Mouse (Mus musculus): ENCODE data around the gene Tbc1d22a.

The Tbc1d22a gene

DNA sequence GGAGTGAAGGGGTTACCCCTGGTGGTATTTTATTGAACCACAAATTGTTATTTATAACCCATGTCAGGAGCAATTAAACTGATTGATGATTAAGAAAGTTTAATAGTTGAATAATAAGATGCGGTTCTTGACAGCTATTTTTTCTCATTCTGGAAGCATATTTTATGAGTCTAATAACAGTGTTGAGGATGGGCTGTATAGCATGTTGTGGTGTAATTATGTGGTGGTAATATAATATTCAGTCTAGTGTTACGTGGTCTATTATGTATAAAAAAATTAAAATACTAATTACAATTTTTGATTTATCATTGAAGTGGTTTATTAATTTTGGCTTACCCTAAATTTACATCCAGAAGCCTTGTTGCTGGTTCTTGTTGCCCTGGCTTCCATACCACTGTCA is 125.5 kb downstream of the Tbc1d22a start:
- no peak for DNase-seq (ENCODE audit: low spot score)

- no peak for DNase-seq (ENCODE audit: low spot score)
These were observed 126.5 kb downstream of the Tbc1d22a start for GRCm38 (mm10) chr15:86340766-86341165.

DNA sequence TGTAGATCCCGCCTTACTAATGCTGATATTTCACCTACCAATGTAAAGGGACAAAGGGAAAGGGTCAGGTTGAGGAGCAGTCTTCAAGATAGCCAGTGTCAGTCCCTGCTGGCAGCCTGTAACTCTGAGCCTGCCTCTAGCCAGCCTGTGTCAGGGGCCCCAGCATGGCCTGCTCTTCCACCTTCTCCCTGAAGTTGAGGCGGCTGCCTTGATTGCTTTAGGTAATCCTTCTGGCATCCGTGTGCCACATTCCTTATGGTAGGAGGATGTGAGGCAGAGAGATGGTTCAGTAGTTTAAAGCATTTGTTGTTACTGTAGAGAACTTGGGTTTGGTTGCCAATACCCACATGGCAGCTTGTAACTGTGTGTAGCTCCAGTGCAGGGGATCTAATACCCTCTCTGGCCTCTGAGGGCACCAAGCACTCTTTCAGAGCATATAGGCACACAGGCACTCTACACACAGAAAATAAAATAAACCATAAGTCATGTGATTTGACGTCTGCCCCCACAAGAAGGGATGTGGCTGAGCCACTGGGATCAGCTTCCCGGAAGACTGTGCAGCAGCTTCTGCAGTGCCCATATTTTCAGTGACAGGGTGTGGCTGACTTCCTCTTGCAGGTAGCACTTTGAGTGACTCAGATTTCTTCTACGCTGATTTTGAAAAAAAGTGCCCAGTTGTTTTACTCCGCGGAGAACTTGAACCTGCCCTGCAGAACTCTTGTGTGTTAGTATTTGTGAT is 128.5 kb downstream of the Tbc1d22a start:
- no peak for DNase-seq (ENCODE audit: low spot score)

GRCm38 (mm10) chr15:86344906-86345331 is 130.7 kb downstream of the Tbc1d22a start:
- no peak for DNase-seq (ENCODE audit: low spot score)

DNA sequence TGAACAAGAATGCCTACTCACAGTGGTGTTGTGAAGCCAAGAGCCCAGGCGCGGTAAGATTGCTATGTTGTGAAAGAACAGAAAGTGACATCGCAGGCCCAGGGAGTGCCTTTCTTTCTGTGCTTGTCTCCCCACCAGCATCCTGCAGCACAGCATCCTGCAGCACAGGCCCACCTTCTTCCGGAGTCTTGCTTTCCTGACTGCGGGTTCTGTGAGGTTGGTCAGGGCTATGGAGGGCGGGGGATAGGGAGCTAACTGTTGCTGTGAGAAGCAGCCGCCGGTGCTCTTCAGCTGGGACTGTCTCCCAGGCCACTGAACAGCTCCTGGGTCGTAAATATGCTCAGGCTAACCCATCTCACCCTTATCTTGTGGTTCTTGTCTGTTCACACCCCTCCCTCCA is 131.6 kb downstream of the Tbc1d22a start:
- DNase-seq (ENCODE audit: low spot score): no peak

DNA sequence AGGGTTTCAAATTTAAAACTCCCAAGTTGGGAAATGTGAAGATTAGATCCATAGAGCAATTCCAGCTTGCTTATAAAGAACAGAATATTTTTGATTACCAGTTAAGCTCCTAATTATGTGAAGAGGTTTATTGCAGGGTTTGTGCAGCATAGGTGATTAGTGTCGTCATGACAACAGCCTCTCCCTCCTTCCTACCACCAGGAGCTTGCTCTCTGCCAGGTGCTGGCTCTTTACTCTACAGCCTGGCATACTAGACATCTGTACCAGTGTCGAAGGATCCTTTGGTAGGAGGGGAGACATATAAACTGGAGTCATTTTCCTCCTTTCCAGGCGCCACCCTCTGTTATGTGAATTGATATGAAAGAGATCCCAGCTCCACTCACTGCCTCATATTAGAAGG is 132.3 kb downstream of the Tbc1d22a start:
- no peak for DNase-seq (ENCODE audit: low spot score)

DNA sequence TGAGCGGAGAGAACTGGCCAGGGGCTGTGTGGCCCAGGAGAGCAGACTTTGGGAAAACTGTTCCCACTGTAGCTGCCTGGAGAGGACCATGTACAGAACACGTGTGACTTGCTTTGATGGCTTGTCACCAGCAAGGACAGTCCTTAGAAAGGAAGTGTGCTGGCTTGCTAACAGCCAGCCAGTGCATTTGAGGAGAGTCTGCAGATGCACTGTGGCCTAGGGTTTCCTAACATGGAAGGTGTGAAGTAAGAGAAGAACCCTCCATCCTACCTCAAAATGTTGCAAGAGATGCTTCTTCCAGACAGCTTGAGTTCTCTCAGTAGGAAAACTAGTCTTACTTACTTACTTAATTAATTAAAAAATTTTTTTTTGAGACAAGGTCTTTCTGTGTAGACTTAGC is 140.7 kb downstream of the Tbc1d22a start:
- no peak for DNase-seq (ENCODE audit: low spot score)

DNA sequence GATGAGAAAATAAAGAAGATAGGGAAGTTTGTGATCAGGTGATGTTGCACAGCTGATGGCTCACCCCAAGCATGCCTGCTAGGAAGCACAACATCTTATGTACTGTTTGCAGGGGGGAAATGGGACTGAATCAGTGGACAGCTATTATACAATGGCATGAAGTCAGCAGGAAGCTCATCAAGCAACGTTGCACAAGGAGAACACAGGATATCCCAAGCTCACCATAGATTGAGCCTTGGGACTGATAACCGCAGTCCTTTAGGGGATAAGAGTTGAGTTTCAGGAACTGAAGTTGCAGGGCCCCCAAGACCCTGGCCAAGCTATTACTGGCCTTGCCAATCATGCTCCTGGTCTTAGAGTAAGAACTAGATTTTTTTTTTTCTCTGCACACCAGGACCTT is 141.6 kb downstream of the Tbc1d22a start:
- DNase-seq (ENCODE audit: low spot score): no peak

DNA sequence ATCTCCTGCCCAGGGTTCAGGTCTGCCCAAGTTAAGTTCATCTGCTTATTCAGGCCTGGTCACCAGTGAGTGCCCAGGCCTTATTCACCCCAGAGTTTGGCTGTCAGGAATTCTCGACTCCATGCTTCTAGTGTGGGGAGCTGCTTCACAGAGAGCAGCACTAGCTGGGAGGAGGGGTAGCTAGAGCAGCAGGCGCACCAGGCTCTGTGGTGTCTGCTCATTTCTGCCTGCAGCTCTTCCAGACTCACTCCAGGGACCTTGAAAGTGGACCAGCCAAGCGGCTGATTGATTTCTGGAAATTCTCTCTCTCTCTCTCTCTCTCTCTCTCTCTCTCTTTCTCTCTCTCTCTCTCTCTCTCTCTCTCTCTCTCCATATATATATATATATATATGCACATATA is 146.1 kb downstream of the Tbc1d22a start:
- DNase-seq (ENCODE audit: low spot score): no peak

- DNase-seq (ENCODE audit: low spot score): no peak
These were observed 148.3 kb downstream of the Tbc1d22a start for GRCm38 (mm10) chr15:86362306-86363150.

DNA sequence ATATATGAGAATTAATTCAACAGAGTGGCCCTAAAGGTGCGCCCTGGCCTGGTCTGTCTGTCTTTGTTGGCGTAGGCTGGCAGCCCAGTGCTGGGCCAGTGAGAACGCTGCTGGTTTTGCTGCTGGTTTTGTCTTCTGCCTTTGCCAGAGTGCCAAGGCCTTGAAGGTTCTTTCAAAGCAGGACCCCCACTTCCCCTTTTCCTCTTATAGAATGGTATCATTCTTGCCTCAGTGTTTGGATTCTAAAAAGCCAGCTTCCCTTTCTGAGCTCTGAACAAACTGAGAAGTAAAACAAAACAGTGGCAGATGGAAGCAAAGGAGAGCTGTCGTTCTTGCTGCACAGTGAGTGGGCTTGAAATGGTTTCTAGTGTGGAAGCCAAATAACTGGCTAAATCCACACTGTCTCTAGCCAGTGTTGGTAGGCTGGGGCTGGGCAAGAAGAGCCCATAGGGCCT is 149.6 kb downstream of the Tbc1d22a start:
- no peak for DNase-seq (ENCODE audit: low spot score)

DNA sequence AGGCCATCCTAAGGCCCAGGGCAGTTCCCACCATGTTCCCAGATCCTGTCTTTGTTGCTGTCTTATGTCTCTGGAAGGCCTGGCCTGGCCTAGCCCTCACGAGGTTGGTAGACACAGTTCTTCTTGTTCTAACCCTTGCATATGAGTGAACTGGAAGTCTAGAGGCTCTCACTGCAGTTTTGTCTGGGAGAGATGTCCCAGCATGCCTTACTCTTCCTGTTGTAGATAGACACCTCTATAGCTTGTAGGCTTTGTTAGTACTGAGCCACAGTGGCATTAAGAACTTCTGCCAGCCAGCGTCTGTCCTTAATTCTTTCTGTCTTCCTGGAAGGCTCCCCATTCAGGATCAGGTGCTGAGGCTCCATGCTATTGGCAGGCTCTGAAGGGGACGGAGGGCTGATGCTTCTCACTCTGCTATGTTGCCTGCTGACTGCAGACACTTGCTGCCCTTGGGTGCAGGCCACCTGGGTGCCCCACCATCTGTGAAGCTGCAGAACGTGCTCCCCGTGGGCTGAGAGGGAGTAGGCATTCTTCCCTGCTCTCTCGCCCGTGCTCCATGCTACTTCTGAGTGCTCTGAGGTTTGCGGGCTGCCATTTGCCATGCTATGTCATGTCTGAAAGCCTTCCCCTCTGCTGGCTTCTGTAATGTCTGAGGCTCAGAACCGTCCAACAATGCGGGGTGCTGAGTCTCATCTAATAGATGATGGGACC is 150.8 kb downstream of the Tbc1d22a start:
- DNase-seq (ENCODE audit: low spot score): no peak

DNA sequence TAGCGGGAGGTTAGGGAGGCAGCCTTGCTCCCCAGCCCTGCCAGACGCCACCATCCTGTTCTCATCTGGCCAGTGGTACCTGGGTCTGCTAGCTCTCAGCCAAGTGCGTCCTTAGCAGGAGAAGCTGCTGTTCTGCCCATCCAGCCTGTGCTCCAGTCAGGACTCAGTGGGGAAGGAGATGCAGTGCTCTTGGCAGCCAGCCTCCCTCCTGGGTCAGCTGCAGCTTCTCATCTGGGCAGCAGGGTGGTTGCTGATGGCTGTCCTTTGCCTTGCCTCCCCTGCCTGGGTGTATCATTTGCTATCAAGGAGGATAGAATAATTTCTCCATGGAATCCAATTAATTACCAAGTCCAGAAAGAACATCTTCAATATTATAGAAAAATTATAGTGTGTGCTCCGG is 152.5 kb downstream of the Tbc1d22a start:
- DNase-seq (ENCODE audit: low spot score): no peak

- DNase-seq (ENCODE audit: low spot score): no peak
These were observed 153.0 kb downstream of the Tbc1d22a start for GRCm38 (mm10) chr15:86367247-86367646.

GRCm38 (mm10) chr15:86370846-86371245 is 156.6 kb downstream of the Tbc1d22a start:
- DNase-seq (ENCODE audit: low spot score): no peak

GRCm38 (mm10) chr15:86375262-86375661 is 161.0 kb downstream of the Tbc1d22a start:
- DNase-seq (ENCODE audit: low spot score): no peak

GRCm38 (mm10) chr15:86375860-86376394 is 161.7 kb downstream of the Tbc1d22a start:
- no peak for DNase-seq (ENCODE audit: low spot score)

- DNase-seq (ENCODE audit: low spot score): no peak
These were observed 169.0 kb downstream of the Tbc1d22a start for GRCm38 (mm10) chr15:86383278-86383677.

DNA sequence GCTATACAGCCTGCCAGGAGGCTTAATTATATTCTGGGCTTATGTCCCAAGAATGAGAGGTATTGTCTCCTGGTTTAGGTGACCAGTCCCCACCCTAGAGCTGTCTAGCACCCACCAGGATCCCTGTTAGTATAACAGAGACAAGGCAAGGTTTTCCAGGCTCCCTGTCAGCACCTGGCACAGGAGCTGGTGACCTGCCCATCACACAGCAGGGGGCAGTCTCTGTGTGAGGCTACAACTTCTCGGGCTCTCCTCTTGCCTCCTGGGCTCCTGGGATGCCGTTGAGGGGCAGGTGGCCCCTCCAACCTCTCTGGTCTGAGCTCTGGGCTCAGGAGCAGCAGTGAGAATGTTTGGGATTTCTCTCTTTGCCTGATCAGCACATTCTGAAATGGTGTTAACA is 171.2 kb downstream of the Tbc1d22a start:
- no peak for DNase-seq (ENCODE audit: low spot score)

DNA sequence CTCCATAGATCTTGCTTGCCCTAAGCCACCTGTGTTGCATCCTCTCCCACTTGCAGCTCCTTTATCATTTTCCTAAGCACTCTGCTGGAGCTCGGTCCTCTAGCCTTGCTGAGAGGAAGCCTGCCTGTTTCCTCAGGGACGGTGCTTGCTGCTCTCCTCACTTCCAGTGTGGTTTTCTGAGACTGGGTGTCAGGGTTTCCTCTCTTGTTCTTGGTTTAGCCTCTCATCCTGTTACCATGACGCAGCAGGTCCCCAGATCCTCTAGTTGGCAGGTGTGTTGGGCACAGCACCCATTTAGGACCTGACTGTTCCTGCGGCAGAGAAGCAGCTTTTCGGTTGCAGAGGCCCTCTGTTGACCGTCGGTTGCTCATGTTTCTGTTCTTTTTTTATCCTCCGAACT is 172.1 kb downstream of the Tbc1d22a start:
- no peak for DNase-seq (ENCODE audit: low spot score)

DNA sequence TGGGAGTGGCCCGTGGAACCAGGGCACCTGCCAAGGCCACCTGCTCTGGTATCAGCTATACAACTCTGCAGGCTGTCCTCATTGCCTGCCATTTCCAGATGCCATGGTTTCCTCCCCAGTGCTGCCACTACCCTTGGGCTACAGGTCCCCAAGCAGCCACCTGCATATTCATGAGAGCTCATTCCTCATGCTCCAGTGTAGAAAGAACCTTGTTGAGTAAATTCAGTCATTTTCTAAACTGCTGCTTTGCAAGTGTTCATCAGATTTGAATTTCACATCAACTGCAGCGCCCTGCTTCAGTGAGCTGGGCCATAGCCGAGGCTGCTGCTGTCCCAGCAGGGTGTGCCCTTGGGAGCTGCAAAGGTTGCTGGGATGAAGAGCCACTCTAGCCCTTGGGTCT is 174.3 kb downstream of the Tbc1d22a start:
- DNase-seq (ENCODE audit: low spot score): no peak

DNA sequence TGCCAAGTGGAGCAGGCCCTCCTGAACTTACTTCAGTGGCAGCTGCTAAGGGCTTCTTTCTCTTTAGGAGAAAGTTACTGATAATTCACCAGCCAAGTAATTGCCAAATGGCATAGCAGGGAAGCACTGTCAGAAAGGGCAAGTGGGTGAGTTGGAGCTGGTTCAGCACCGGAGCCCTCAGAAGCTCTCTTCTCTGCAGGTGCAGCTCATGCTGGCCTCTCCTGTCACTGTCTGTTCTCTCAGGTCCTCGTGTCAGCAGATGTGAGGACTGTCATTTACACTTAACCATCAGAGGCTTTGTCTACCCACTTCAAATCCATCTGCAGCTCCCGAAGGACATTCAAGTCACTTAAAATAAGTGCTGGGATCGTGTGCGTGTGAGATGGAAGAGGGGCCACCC is 190.6 kb downstream of the Tbc1d22a start:
- DNase-seq (ENCODE audit: low spot score): no peak

All from adipocyte (in vitro differentiated cells).